Mouse (Mus musculus): ENCODE data around the gene Cfap206. TPM values are rescaled to one million over a fixed set of nuclear protein-coding genes. Genes with fewer than 3 reads are reported as not detected.

Cfap206 gene
- 0.20 and 0.27 TPM in 2 replicates for polyA plus RNA-seq (2012; rRNA removed)
- 0.76 TPM in 1 of 2 replicates, not detected in the other for polyA plus RNA-seq (2014; fragmentation: Nextera tagmentation; extraction: Ambion mirVana)

DNA sequence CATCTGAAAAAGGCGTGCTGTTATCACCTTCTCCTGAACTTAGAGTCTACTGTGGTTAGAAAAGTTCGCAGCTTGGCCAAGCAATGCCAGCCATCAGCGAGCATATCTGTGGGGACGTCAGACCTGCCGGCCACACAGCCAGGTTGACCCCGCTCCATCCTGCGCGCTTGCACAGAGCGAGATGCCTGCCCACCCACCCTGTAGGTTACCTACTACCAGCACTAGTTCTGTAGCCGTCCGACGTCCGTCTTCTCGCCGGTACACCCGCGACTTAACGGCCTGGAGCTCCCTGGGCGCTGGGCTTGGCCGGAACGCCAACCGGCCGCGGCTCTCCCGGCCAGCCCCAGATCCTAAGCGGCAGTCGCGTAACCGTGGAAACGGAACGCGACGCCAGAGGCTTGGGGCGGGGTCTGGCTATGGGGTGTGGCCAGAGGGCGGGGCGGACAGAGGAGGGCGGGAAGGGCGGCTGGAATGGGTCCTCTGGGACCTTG lies at the start of gene Cfap206:
Gene Cfap206, minus strand, starts transcription at position 356 of the 491 bp plus-strand sequence.
- Histone ChIP-seq H3K36me3 (ENCODE audit: control insufficient read depth, insufficient read depth, low read length) (no peaks in the 10 kb centered on the region), H3K9me3 (ENCODE audit: control insufficient read depth, low read length) (no peaks in the 10 kb centered on the region), H3K27ac (replicated peaks; ENCODE audit: low read depth, low read length) (no peak within 1 kb of the TSS), H3K4me3 (replicated peaks; ENCODE audit: low read length) (peak within 1 kb of the TSS; percentile 50), H3K4me2 (replicated peaks; ENCODE audit: low read depth, low read length, severe bottlenecking) (peak within 1 kb of the TSS; percentile 92), H3K9ac (ENCODE audit: low read depth, low read length, severe bottlenecking) (peak within 1 kb of the TSS; percentile 46), H3K4me1 (ENCODE audit: control insufficient read depth, insufficient read depth, low read length) (peaks cover 3% of the 10 kb centered on the region; the same call in 1 of the 2 replicates), H3K27me3 (ENCODE audit: control insufficient read depth, insufficient read depth, low read length) (no peaks in the 10 kb centered on the region; the same call in 1 of the 2 replicates)
- ATAC-seq (ENCODE audit: low FRiP score, low read depth) (peak; percentile 84), DNase-seq (ENCODE audit: low spot score) (peak; percentile 61)
- no peak for TF ChIP-seq POLR2A (IDR thresholded peaks at IDR 0.05; ENCODE audit: borderline replicate concordance, extremely low read depth, insufficient read depth, insufficient read length)
- WGBS: under 1% methylated on average over 38 of the region's 38 CpGs

DNA sequence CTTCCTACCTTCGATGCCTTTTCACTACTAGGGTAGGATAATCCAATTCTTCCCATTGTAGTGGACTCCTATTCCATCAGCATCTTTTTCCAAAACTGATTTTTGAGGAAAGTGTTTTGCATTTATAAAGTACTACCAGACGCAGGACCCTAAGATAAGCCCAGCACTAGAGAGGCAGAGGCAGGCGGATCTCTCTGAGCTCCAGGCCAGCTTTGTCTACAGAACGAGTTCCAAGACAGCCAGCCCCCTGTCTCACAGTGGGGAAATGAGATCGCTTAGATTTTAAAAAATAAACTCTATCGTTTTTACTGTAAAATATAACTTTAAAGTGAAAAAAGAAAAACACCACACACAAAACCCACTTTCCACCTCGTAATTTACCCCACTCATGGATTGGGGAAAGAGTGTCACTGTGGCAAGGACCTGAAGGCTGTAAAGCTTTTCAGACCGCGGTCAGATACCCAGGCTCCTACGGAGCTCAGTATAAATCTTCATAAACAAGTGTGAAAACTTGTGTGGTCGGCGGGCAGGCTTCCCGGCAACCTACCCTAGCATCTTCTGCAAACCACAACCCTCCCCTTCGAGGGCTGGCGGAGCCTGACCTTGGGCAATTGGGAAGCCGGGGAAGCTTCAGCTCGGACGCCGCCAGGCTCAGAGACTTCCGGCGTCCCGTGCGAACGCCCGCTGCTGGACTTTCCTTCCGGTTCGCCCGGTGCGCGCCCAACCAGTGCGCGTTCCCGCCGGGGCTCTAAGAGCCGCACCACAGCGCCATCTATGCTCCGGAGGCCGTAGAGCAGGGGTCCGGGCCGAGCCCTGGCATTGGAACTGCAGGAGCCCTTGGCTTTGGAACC lies 47.9 kb upstream of the Cfap206 start, which contains the start of gene Smim8:
Gene Smim8, minus strand, starts transcription at position 747 of the 851 bp plus-strand sequence.
- Histone ChIP-seq H3K4me2 (replicated peaks; ENCODE audit: low read depth, low read length, severe bottlenecking) (peak within 1 kb of the TSS; percentile 66), H3K27me3 (ENCODE audit: control insufficient read depth, insufficient read depth, low read length) (no peaks in the 10 kb centered on the region), H3K36me3 (ENCODE audit: control insufficient read depth, insufficient read depth, low read length) (no peaks in the 10 kb centered on the region), H3K4me3 (replicated peaks; ENCODE audit: low read length) (peak within 1 kb of the TSS; percentile 63), H3K9me3 (ENCODE audit: control insufficient read depth, low read length) (no peaks in the 10 kb centered on the region), H3K4me1 (ENCODE audit: control insufficient read depth, insufficient read depth, low read length) (peaks cover 2% of the 10 kb centered on the region; the same call in 1 of the 2 replicates), H3K9ac (ENCODE audit: low read depth, low read length, severe bottlenecking) (peak within 1 kb of the TSS; percentile 81), H3K27ac (replicated peaks; ENCODE audit: low read depth, low read length) (peak within 1 kb of the TSS; percentile 77)
- DNase-seq (ENCODE audit: low spot score): peak; percentile 94
- WGBS: 6% methylated on average over 40 of the region's 40 CpGs
- peak; percentile 92 for ATAC-seq (ENCODE audit: low FRiP score, low read depth)
- TF ChIP-seq POLR2A (IDR thresholded peaks at IDR 0.05; ENCODE audit: borderline replicate concordance, extremely low read depth, insufficient read depth, insufficient read length): peak; percentile 92; the same call in 1 of the 2 replicates

DNA sequence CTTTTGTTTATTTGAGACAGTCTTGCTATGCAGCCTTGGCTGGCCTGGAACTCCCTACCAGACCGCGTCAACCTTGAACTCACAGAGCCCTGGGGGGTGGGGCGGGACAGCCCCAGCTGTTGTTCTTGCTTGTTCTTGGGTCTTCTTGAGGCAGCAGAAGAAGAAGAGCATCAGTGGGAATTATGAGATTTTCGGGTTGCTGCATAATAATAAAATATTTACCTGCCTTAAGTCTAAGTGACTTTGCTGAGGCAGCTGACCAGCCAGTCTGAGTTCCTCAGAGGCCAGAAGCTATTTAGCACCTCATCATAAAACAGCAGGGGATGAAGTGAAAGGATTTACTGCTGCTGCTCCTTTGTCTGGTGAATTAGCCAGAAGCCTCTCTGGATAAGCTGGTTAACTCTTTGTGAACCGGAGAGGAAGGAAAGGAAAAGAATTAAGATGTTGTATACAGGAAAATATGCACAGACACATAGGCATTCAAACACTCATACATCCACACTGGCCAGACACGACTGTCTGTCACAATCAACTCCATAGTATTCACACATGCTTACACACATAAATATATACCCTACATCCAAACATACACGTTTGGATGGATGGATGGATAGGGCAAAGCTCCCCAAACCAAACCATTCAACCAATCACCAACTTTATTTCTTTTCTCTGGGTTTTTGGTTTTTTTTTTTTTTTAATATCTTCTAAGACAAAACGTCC lies 41.8 kb upstream of the Cfap206 start:
- peak; percentile 7 for DNase-seq (ENCODE audit: low spot score)
- Histone ChIP-seq H3K36me3 (ENCODE audit: control insufficient read depth, insufficient read depth, low read length) (0 out of 2 replicates have a peak, but pooled peaks cover 3% of the 10 kb centered on the region), H3K4me2 (replicated peaks; ENCODE audit: low read depth, low read length, severe bottlenecking) (no peak overlapping the region), H3K27me3 (ENCODE audit: control insufficient read depth, insufficient read depth, low read length) (no peaks in the 10 kb centered on the region), H3K4me3 (replicated peaks; ENCODE audit: low read length) (no peak overlapping the region), H3K27ac (replicated peaks; ENCODE audit: low read depth, low read length) (no peak overlapping the region), H3K9ac (ENCODE audit: low read depth, low read length, severe bottlenecking) (no peak overlapping the region), H3K4me1 (ENCODE audit: control insufficient read depth, insufficient read depth, low read length) (no peaks in the 10 kb centered on the region), H3K9me3 (ENCODE audit: control insufficient read depth, low read length) (no peaks in the 10 kb centered on the region)
- no peak for TF ChIP-seq POLR2A (IDR thresholded peaks at IDR 0.05; ENCODE audit: borderline replicate concordance, extremely low read depth, insufficient read depth, insufficient read length)
- peak; percentile 62; the same call in 1 of the 2 replicates for ATAC-seq (ENCODE audit: low FRiP score, low read depth)
- WGBS: 10% methylated on average over 8 of the region's 8 CpGs

DNA sequence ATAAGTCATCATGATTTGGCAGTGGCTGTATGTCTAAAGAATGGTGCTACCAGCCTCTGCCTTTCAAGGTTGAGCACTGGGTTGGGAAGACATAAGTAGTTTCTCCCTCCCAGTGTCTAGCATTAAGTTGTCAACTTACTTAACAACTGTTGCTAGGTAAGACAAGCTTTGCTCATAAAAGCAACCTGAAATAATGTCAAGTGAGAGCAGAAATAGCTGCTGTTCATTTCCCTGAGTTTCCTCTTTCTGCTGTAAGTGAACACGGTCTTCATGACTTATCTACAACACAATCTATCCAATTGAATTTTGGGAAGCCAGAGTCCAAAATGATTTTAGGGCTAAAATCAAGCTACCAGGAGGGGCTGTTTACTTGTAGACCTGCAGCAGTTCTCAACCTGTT lies 26.2 kb upstream of the Cfap206 start, which contains the start of gene Gm136:
Gene Gm136, minus strand, starts transcription at position 101 of the 400 bp plus-strand sequence.
- H3K27me3 ChIP-seq (ENCODE audit: control insufficient read depth, insufficient read depth, low read length): no peaks in the 10 kb centered on the region
- no peak within 1 kb of the TSS for H3K9ac ChIP-seq (ENCODE audit: low read depth, low read length, severe bottlenecking)
- WGBS: 74% methylated on average over 1 of the region's 1 CpGs
- H3K4me1 ChIP-seq (ENCODE audit: control insufficient read depth, insufficient read depth, low read length): no peaks in the 10 kb centered on the region
- no peaks in the 10 kb centered on the region for H3K36me3 ChIP-seq (ENCODE audit: control insufficient read depth, insufficient read depth, low read length)
- DNase-seq (ENCODE audit: low spot score) (no peak), ATAC-seq (ENCODE audit: low FRiP score, low read depth) (no peak)
- H3K4me3 ChIP-seq (replicated peaks; ENCODE audit: low read length): no peak within 1 kb of the TSS
- TF ChIP-seq POLR2A (IDR thresholded peaks at IDR 0.05; ENCODE audit: borderline replicate concordance, extremely low read depth, insufficient read depth, insufficient read length): no peak
- H3K4me2 ChIP-seq (replicated peaks; ENCODE audit: low read depth, low read length, severe bottlenecking): no peak within 1 kb of the TSS
- H3K27ac ChIP-seq (replicated peaks; ENCODE audit: low read depth, low read length): no peak within 1 kb of the TSS
- no peaks in the 10 kb centered on the region for H3K9me3 ChIP-seq (ENCODE audit: control insufficient read depth, low read length)

- Histone ChIP-seq H3K4me1 (ENCODE audit: control insufficient read depth, insufficient read depth, low read length) (no peaks in the 10 kb centered on the region), H3K9me3 (ENCODE audit: control insufficient read depth, low read length) (no peaks in the 10 kb centered on the region), H3K36me3 (ENCODE audit: control insufficient read depth, insufficient read depth, low read length) (no peaks in the 10 kb centered on the region), H3K9ac (ENCODE audit: low read depth, low read length, severe bottlenecking) (no peak overlapping the region), H3K27me3 (ENCODE audit: control insufficient read depth, insufficient read depth, low read length) (no peaks in the 10 kb centered on the region), H3K27ac (replicated peaks; ENCODE audit: low read depth, low read length) (no peak overlapping the region), H3K4me3 (replicated peaks; ENCODE audit: low read length) (no peak overlapping the region), H3K4me2 (replicated peaks; ENCODE audit: low read depth, low read length, severe bottlenecking) (no peak overlapping the region)
- no peak for DNase-seq (ENCODE audit: low spot score)
- ATAC-seq (ENCODE audit: low FRiP score, low read depth): no peak
- no peak for TF ChIP-seq POLR2A (IDR thresholded peaks at IDR 0.05; ENCODE audit: borderline replicate concordance, extremely low read depth, insufficient read depth, insufficient read length)
- WGBS: 57% methylated on average over 6 of the region's 6 CpGs
These were observed 19.2 kb upstream of the Cfap206 start for GRCm38 (mm10) chr4:34749236-34749635.

Data from limb, embryonic 14.5 days (tissue).